Mouse (Mus musculus) midbrain, embryonic 10.5 days (tissue): ENCODE measurements around the gene Islr. TPM values are rescaled to one million over a fixed set of nuclear protein-coding genes. Genes with fewer than 3 reads are reported as not detected.

Source experiments
- DNase-seq: peaks from one replicate; pipeline ENCODE4 v3.0.0-alpha.2; 2017; ENCODE audit warnings: low spot score
- H3K27ac ChIP-seq: fragments of 300-500 bp; sonication (generic); replicated peaks from 2 replicates; pipeline ENCODE4 v1.5.1; 2016; ENCODE audit warnings: mild to moderate bottlenecking
- H3K27me3 ChIP-seq: fragments of 300-500 bp; sonication (generic); 2 replicates; pipeline ENCODE4 v1.6.1; 2016; ENCODE audit warnings: low read depth, mild to moderate bottlenecking; ENCODE audit not compliant: poor library complexity, severe bottlenecking
- H3K36me3 ChIP-seq: fragments of 300-500 bp; sonication (generic); 2 replicates; pipeline ENCODE4 v1.6.1; 2016; ENCODE audit warnings: mild to moderate bottlenecking, moderate library complexity
- H3K4me1 ChIP-seq: fragments of 300-500 bp; sonication (generic); 2 replicates; pipeline ENCODE4 v1.6.1; 2016
- H3K4me3 ChIP-seq: fragments of 300-500 bp; sonication (generic); 2 replicates; pipeline ENCODE4 v1.5.1; 2016; ENCODE audit warnings: mild to moderate bottlenecking, moderate library complexity
- H3K9me3 ChIP-seq: fragments of 300-500 bp; sonication (generic); replicated peaks from 2 replicates; pipeline ENCODE4 v1.6.1; 2016; ENCODE audit warnings: mild to moderate bottlenecking
- WGBS: fragments of 180-500 bp; shearing (Covaris S2); methylation state at CpG from one replicate; pipeline ENCODE4 v1.1.7; 2016; 5-methylcytosine and 5-hydroxymethylcytosine counted together
- polyA plus RNA-seq: library from polyadenylated mRNA; unstranded; fragments of >200 nt; fragmentation: Nextera tagmentation; extraction: Ambion mirVana; gene quantifications from 2 replicates; pipeline ENCODE4 v1.2.1, GENCODE M21; 2016

Gene Islr
- polyA plus RNA-seq, 1 experiment from 2014 or later = 7.4 TPM

GRCm38 (mm10) chr9:58155366-58155765 is 48.7 kb downstream of the Islr start:
- H3K36me3 ChIP-seq = no peaks in the 10 kb centered on the region; the same call in 1 of the 2 replicates
- 0 out of 2 replicates have a peak overlapping the region, but pooled peaks have one; percentile 34 for H3K27ac ChIP-seq
- no peak for DNase-seq
- no peak overlapping the region for H3K4me3 ChIP-seq
- WGBS = 76% methylated on average over 3 of the region's 3 CpGs
- H3K4me1 ChIP-seq = peaks cover 40% of the 10 kb centered on the region
- H3K27me3 ChIP-seq = 0 out of 2 replicates have a peak, but pooled peaks cover 4% of the 10 kb centered on the region
- H3K9me3 ChIP-seq = no peaks in the 10 kb centered on the region

DNA sequence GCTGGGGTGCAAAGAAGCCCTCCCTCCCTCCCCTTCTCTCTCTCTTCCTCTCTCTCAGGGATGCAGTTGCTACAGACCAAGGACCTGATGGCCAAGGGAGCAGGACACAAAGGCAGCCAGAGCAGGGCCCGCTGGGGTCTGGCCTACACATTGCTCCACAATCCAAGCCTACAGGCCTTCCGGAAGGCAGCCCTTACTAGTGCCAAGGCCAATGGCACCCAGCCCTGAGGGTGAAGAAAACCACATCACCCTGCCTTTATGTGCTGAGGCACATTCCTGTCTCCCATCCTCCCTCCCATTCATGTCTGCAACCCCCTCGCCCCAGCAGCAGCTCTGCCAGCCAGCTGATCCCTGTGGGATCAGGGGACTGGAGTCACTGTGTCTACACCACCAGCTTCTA is 51.0 kb downstream of the Islr start:
- WGBS = 86% methylated on average over 3 of the region's 3 CpGs
- no peak overlapping the region; the same call in 1 of the 2 replicates for H3K27ac ChIP-seq
- H3K4me3 ChIP-seq = no peak overlapping the region
- H3K9me3 ChIP-seq = no peaks in the 10 kb centered on the region
- H3K4me1 ChIP-seq = peaks cover 20% of the 10 kb centered on the region
- peaks cover 9% of the 10 kb centered on the region; the same call in 1 of the 2 replicates for H3K36me3 ChIP-seq
- H3K27me3 ChIP-seq = 0 out of 2 replicates have a peak, but pooled peaks cover 4% of the 10 kb centered on the region
- no peak for DNase-seq

- 74% methylated on average over 4 of the region's 4 CpGs for WGBS
- DNase-seq = no peak
- Histone ChIP-seq H3K4me1 (peaks cover 20% of the 10 kb centered on the region), H3K9me3 (no peaks in the 10 kb centered on the region), H3K27me3 (no peaks in the 10 kb centered on the region), H3K4me3 (no peak overlapping the region), H3K27ac (no peak overlapping the region), H3K36me3 (peaks cover 9% of the 10 kb centered on the region; the same call in 1 of the 2 replicates)
Measured at GRCm38 (mm10) chr9:58150733-58151361, 53.3 kb downstream of the Islr start.

DNA sequence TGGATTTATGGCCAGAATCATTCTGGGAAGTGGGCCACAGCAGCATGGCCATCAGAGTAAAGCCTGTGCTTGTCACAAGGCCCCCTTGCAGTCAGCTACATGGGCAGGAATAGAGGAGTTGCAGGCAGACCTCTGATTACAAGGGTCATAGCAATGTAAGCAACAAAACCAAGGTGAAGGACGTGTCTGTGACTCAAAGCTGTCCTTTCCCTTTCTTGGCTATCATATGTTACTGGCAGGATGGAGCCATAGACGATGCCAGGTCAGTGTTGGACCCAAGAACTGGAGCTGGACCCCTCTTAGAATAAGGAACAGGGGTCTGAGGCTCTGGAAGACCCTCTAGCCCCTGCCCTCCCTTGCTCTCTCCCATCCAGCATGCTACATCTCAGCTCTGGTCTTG is 55.3 kb downstream of the Islr start:
- Histone ChIP-seq H3K27me3 (no peaks in the 10 kb centered on the region), H3K36me3 (peaks cover 9% of the 10 kb centered on the region; the same call in 1 of the 2 replicates), H3K4me1 (peaks cover 34% of the 10 kb centered on the region), H3K27ac (no peak overlapping the region), H3K9me3 (no peaks in the 10 kb centered on the region), H3K4me3 (no peak overlapping the region)
- WGBS = 72% methylated on average over 2 of the region's 2 CpGs
- no peak for DNase-seq

GRCm38 (mm10) chr9:58145417-58145816 is 58.7 kb downstream of the Islr start:
- Histone ChIP-seq H3K9me3 (no peaks in the 10 kb centered on the region), H3K4me3 (no peak overlapping the region), H3K36me3 (peaks cover 9% of the 10 kb centered on the region; the same call in 1 of the 2 replicates), H3K27ac (peak overlapping the region; percentile 80), H3K4me1 (peaks cover 51% of the 10 kb centered on the region), H3K27me3 (peaks cover 6% of the 10 kb centered on the region; the same call in 1 of the 2 replicates)
- no peak for DNase-seq
- 81% methylated on average over 5 of the region's 5 CpGs for WGBS

GRCm38 (mm10) chr9:58144664-58145063 is 59.4 kb downstream of the Islr start:
- Histone ChIP-seq H3K4me1 (peaks cover 58% of the 10 kb centered on the region), H3K27ac (peak overlapping the region; percentile 80)

GRCm38 (mm10) chr9:58143419-58143818 is 60.7 kb downstream of the Islr start:
- no peaks in the 10 kb centered on the region for H3K36me3 ChIP-seq
- WGBS = 39% methylated on average over 7 of the region's 7 CpGs

More at GRCm38 (mm10) chr9:58144664-58145063, 59.4 kb downstream of the Islr start:
- Histone ChIP-seq H3K9me3 (no peaks in the 10 kb centered on the region), H3K36me3 (peaks cover 6% of the 10 kb centered on the region; the same call in 1 of the 2 replicates), H3K4me3 (0 out of 2 replicates have a peak overlapping the region, but pooled peaks have one; percentile 4), H3K27me3 (peaks cover 6% of the 10 kb centered on the region; the same call in 1 of the 2 replicates)
- peak; percentile 76 for DNase-seq
- 16% methylated on average over 1 of the region's 1 CpGs for WGBS

GRCm38 (mm10) chr9:58139947-58140346 is 64.2 kb downstream of the Islr start:
- H3K36me3 ChIP-seq = no peaks in the 10 kb centered on the region
- 58% methylated on average over 6 of the region's 6 CpGs for WGBS
- peaks cover 81% of the 10 kb centered on the region for H3K4me1 ChIP-seq

More at GRCm38 (mm10) chr9:58143419-58143818, 60.7 kb downstream of the Islr start:
- Histone ChIP-seq H3K27me3 (peaks cover 6% of the 10 kb centered on the region; the same call in 1 of the 2 replicates), H3K9me3 (no peaks in the 10 kb centered on the region), H3K4me1 (peaks cover 64% of the 10 kb centered on the region), H3K27ac (0 out of 2 replicates have a peak overlapping the region, but pooled peaks have one; percentile 13), H3K4me3 (no peak overlapping the region)
- DNase-seq = no peak

GRCm38 (mm10) chr9:58135921-58136321 is 68.2 kb downstream of the Islr start:
- 36% methylated on average over 2 of the region's 2 CpGs for WGBS
- H3K4me1 ChIP-seq = peaks cover 92% of the 10 kb centered on the region
- H3K27me3 ChIP-seq = peaks cover 63% of the 10 kb centered on the region
- H3K36me3 ChIP-seq = no peaks in the 10 kb centered on the region
- no peak for DNase-seq
- peak overlapping the region; percentile 56; the same call in 1 of the 2 replicates for H3K27ac ChIP-seq
- no peaks in the 10 kb centered on the region for H3K9me3 ChIP-seq
- H3K4me3 ChIP-seq = no peak overlapping the region

More at GRCm38 (mm10) chr9:58139947-58140346, 64.2 kb downstream of the Islr start:
- no peaks in the 10 kb centered on the region for H3K9me3 ChIP-seq
- H3K4me3 ChIP-seq = no peak overlapping the region
- peak overlapping the region; percentile 34; the same call in 1 of the 2 replicates for H3K27ac ChIP-seq
- peaks cover 37% of the 10 kb centered on the region for H3K27me3 ChIP-seq
- DNase-seq = no peak

DNA sequence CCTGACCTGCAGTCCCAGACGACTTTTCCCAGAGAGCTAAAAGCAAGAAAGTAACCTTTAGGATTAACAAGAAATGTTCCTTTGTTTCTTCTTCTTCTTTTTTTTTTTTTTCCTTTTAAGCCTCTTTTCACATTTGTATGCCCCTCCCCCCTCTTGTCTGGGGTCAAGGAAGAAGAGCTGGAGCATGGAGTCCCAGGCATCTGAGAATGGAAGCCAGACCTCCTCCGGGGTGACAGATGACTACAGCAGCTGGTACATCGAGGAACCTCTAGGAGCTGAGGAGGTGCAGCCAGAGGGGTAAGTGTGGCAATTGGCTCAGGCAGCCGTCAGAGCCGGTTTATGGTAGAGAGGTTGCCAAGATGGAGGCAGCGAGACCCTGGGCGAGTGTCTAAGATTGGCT is 69.2 kb downstream of the Islr start:
- WGBS = 35% methylated on average over 7 of the region's 7 CpGs
- H3K27me3 ChIP-seq = peaks cover 73% of the 10 kb centered on the region
- H3K4me3 ChIP-seq = peak overlapping the region; percentile 26
- H3K9me3 ChIP-seq = no peaks in the 10 kb centered on the region
- H3K27ac ChIP-seq = peak overlapping the region; percentile 80
- H3K4me1 ChIP-seq = peaks cover 92% of the 10 kb centered on the region
- no peak for DNase-seq
- H3K36me3 ChIP-seq = no peaks in the 10 kb centered on the region

- Histone ChIP-seq H3K27me3 (peaks cover 80% of the 10 kb centered on the region), H3K4me3 (peak overlapping the region; percentile 29), H3K4me1 (peaks cover 96% of the 10 kb centered on the region), H3K36me3 (no peaks in the 10 kb centered on the region), H3K9me3 (no peaks in the 10 kb centered on the region), H3K27ac (peak overlapping the region; percentile 80)
- DNase-seq = peak; percentile 59
- 15% methylated on average over 17 of the region's 17 CpGs for WGBS
Measured at GRCm38 (mm10) chr9:58133893-58134884, 69.9 kb downstream of the Islr start.

DNA sequence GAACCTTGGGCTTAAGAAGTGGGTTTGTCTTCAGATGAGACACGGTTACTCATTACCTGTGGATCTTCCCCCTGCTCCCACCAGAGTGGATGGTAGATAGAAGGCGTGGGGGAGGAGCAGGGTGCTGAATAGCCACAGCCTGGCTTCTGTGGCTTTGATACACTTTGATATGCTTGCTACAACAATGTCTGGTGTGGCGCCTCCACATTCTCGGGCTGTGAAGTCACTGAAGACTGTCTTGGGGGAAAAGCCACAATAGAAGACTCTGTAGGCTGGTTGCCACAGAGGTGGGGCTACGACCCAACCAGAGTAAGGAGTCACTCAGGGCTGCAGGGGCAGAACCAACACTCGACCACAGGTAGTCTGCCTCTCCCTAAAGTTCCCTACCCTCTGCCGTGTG is 72.4 kb downstream of the Islr start:
- Histone ChIP-seq H3K4me3 (no peak overlapping the region), H3K36me3 (no peaks in the 10 kb centered on the region), H3K9me3 (no peaks in the 10 kb centered on the region), H3K4me1 (peaks cover 95% of the 10 kb centered on the region), H3K27ac (peak overlapping the region; percentile 47; the same call in 1 of the 2 replicates), H3K27me3 (peaks cover 75% of the 10 kb centered on the region)
- DNase-seq = no peak
- 77% methylated on average over 7 of the region's 7 CpGs for WGBS
